Mouse (Mus musculus) neutrophil, adult 83 days (primary cell): ENCODE measurements around the gene Yae1d1. TPM values are rescaled to one million over a fixed set of nuclear protein-coding genes. Genes with fewer than 3 reads are reported as not detected.

Experiments
- total RNA-seq, 2 experiments: library from RNA; stranded (reverse); gene quantifications; one replicate each; pipeline ENCODE4 v1.2.4; 2023

Gene Yae1d1
- 1 to 10 TPM; 2.7 to 2.9 TPM for total RNA-seq

GRCm38 (mm10) chr13:17992697-17993514 is at the start of gene Yae1d1:
Yae1d1 (minus strand) TSS chr13:17993349.

GRCm38 (mm10) chr13:17944078-17944917 is 48.9 kb downstream of the Yae1d1 start, which contains the start of gene Rala:
Rala (minus strand) TSS chr13:17944239.

Other genes with a start within 250 kb of the Yae1d1 start
- 10 to 100 TPM; 68.1 to 83.7 TPM for gene Cdk13, start 188.3 kb downstream of the Yae1d1 start, total RNA-seq
- gene Rala, start 49.1 kb downstream of the Yae1d1 start, total RNA-seq, result 10 to 100 TPM; 22.4 to 24.3 TPM